Mouse (Mus musculus): ENCODE results near the gene Eif4g3. TPM values are rescaled to one million over a fixed set of nuclear protein-coding genes. Genes with fewer than 3 reads are reported as not detected.

Gene Eif4g3
- polyA plus RNA-seq, 1 experiment from 2014 or later = 25.1 TPM

- ATAC-seq = no peak
- 72% methylated on average over 10 of the region's 10 CpGs for WGBS
- no peak overlapping the region for H3K4me2 ChIP-seq (replicated peaks)
- no peak overlapping the region for H3K9ac ChIP-seq
- no peak overlapping the region for H3K4me3 ChIP-seq (replicated peaks)
- no peaks in the 10 kb centered on the region for H3K27me3 ChIP-seq (replicated peaks)
- H3K27ac ChIP-seq = 0 out of 2 replicates have a peak overlapping the region, but pooled peaks have one; percentile 32
- H3K36me3 ChIP-seq = peaks cover 42% of the 10 kb centered on the region
- H3K4me1 ChIP-seq (replicated peaks) = no peaks in the 10 kb centered on the region
- no peaks in the 10 kb centered on the region for H3K9me3 ChIP-seq
Measured at GRCm38 (mm10) chr4:138101795-138102194, 109.0 kb downstream of the Eif4g3 start.

DNA sequence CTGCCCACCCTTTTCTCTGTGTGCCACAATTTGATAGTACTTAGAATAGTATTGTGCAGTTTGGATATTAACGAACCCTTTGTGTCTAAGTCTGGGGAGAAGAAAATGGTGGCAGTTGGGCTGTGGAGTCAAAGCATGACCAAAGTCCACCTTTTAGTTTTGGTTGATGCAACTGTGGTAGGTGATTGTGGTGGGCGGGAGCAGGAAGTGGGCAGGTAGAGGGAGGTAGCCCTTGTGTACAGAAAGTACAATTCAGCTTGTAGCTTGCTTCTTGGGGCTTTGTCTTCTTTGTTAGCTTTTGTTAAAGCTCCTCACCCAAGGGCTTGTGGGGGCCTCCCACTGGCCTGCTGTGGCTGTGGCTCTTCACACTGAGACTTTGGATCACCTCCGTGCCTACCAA lies 109.6 kb downstream of the Eif4g3 start:
- Histone ChIP-seq H3K4me2 (replicated peaks) (no peak overlapping the region), H3K36me3 (peaks cover 41% of the 10 kb centered on the region), H3K9me3 (no peaks in the 10 kb centered on the region), H3K27ac (peak overlapping the region; percentile 9; the same call in 1 of the 2 replicates), H3K4me3 (replicated peaks) (no peak overlapping the region), H3K4me1 (replicated peaks) (no peaks in the 10 kb centered on the region), H3K27me3 (replicated peaks) (no peaks in the 10 kb centered on the region), H3K9ac (no peak overlapping the region)
- WGBS = 79% methylated on average over 3 of the region's 3 CpGs
- ATAC-seq = peak; percentile 53; the same call in 1 of the 2 replicates

DNA sequence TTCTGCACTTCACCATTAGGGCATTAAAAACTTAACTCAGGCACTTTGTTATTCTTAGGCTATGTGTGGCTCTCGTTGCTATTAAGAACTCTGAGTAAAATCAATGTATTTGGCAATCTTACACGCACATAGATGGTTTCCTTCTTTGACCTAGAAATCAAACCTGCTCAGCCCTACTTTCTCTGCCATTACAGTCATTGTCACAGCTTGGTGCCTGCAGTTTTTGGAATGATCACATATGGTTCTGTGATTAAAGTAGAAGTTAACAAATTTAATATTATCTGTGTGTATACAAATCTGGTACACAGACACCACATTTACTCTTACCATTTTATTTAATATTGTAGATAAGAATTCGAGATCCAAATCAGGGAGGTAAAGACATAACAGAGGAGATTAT lies 112.1 kb downstream of the Eif4g3 start:
- no peak overlapping the region for H3K4me2 ChIP-seq (replicated peaks)
- H3K4me3 ChIP-seq (replicated peaks) = no peak overlapping the region
- no peak for ATAC-seq
- H3K9me3 ChIP-seq = no peaks in the 10 kb centered on the region
- H3K4me1 ChIP-seq (replicated peaks) = no peaks in the 10 kb centered on the region
- no peaks in the 10 kb centered on the region for H3K27me3 ChIP-seq (replicated peaks)
- peaks cover 39% of the 10 kb centered on the region for H3K36me3 ChIP-seq
- no peak overlapping the region for H3K9ac ChIP-seq
- no peak overlapping the region for H3K27ac ChIP-seq
- WGBS = 92% methylated on average over 3 of the region's 3 CpGs

DNA sequence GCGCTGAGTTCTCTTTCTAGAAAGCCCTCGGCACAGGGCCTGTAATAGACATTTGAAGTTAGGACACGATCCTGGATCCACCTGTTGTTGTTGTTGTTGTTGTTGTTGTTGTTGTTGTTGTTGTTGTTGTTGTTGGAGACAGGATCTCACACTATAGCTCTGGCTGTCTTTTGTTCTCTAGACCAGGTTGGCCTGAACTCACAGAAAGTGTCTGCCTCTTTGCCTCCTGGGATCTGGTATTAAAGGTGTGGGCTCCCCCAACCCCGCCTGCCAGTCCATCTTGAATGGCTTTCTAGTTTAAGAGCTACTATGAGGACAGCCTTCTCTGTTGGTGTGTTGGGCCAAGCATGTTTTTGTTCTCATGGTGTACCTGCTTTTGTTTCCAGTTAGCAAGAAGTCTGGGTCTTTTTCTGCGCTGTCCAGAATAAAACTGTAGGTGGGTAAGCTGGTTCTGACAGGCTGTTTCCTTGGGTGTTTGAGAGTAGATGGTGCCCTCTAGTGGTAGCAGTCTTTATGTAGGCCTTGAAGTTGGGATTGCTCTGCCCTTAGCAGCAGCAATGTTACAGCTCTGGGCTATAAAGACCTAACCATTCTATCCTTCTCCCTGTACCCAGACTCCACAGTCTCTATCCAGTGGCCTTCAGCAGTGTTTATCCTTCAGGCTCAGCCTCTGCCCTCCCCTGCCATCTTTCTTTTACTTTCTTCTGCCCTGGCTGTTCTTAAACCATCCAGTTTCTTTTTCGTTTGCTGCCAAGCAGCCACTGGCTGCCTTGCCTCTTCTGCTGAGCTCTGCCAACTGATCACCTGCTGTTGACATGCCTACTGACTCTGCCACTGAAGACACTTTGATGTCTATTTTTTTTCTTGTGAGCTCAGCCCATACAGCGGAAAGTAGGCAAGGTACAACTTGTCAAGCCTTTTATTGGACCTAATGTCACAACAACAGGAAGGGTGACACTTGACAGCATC lies 114.9 kb downstream of the Eif4g3 start:
- whole genome bisulfite sequencing = 84% methylated on average over 7 of the region's 7 CpGs

DNA sequence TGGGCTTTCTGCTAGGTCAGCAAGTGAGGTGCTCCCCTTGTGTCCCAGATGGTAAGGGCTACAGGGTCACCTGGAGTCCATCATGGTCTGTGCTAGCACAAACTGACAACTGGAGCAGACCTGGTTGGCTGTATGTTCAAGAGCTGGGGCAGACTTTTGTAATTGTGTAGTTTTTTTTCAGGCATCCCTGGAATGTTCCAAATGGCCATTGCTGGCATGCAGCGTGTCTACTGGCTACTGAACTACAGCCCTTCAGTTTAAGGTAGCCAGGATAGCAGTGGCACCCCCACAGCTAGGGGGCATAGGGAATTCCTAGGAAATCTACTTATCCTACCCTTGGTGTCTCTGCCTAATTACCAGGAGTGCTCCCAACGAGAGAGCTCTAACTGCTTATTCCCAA lies 115.7 kb downstream of the Eif4g3 start:
- WGBS = 68% methylated on average over 2 of the region's 2 CpGs
- Histone ChIP-seq H3K36me3 (peaks cover 28% of the 10 kb centered on the region), H3K4me3 (replicated peaks) (no peak overlapping the region), H3K27me3 (replicated peaks) (no peaks in the 10 kb centered on the region), H3K9me3 (no peaks in the 10 kb centered on the region), H3K9ac (no peak overlapping the region), H3K27ac (no peak overlapping the region), H3K4me1 (replicated peaks) (no peaks in the 10 kb centered on the region), H3K4me2 (replicated peaks) (no peak overlapping the region)
- no peak for ATAC-seq

More for the DNA sequence above, 114.9 kb downstream of the Eif4g3 start:
- peaks cover 28% of the 10 kb centered on the region for H3K36me3 ChIP-seq
- ATAC-seq = peak; percentile 67
- no peak overlapping the region for H3K4me2 ChIP-seq (replicated peaks)
- no peak overlapping the region for H3K9ac ChIP-seq
- no peaks in the 10 kb centered on the region for H3K9me3 ChIP-seq
- H3K27me3 ChIP-seq (replicated peaks) = no peaks in the 10 kb centered on the region
- no peak overlapping the region for H3K4me3 ChIP-seq (replicated peaks)
- H3K27ac ChIP-seq = no peak overlapping the region
- no peaks in the 10 kb centered on the region for H3K4me1 ChIP-seq (replicated peaks)

DNA sequence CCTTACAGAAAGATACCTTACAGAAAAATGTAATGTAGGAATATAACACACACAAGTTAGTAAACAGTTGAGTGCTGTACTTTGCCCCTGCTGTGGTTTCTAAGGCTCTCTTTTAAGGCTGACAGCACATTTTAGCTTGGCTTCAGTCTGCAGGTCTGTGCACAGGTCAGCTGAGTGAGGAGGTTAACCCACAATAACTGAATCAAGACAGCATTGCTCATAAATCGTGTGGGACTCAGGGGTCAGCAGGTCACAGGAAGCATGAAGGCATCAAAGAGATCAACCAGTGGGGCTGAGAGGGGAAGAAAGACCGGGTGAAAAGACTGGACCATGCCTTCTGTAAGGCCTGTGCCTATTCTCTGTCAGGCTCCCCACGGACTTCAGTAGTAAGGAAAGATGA lies 116.5 kb downstream of the Eif4g3 start:
- ATAC-seq = no peak
- Histone ChIP-seq H3K9ac (no peak overlapping the region), H3K4me3 (replicated peaks) (no peak overlapping the region), H3K4me2 (replicated peaks) (no peak overlapping the region), H3K4me1 (replicated peaks) (no peaks in the 10 kb centered on the region), H3K9me3 (no peaks in the 10 kb centered on the region), H3K27ac (no peak overlapping the region), H3K36me3 (peaks cover 26% of the 10 kb centered on the region), H3K27me3 (replicated peaks) (no peaks in the 10 kb centered on the region)
- WGBS = 49% methylated on average over 3 of the region's 3 CpGs

DNA sequence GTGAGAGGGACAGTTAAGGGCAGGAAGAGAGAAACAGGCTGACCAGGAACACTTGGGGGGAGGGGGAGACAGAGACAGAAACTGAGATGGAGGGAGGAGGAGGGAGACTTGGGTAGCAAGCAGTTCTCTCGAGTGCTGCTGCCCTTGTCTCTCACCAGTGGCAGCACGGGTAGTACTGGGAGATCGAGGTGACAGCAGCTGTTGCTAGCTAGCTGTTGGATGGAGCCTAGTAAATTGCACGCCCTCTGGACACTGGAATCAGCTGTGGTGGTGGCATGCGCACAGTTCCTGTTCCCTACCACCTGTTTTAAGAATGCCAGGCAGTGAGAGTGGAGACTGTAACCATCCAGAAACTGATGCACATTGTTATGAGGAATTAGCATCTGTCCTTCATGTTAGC lies 119.0 kb downstream of the Eif4g3 start:
- 76% methylated on average over 5 of the region's 5 CpGs for WGBS
- Histone ChIP-seq H3K27me3 (replicated peaks) (no peaks in the 10 kb centered on the region), H3K9ac (no peak overlapping the region), H3K27ac (no peak overlapping the region), H3K9me3 (no peaks in the 10 kb centered on the region), H3K4me2 (replicated peaks) (no peak overlapping the region), H3K4me1 (replicated peaks) (no peaks in the 10 kb centered on the region), H3K36me3 (peaks cover 17% of the 10 kb centered on the region), H3K4me3 (replicated peaks) (no peak overlapping the region)
- ATAC-seq = no peak

DNA sequence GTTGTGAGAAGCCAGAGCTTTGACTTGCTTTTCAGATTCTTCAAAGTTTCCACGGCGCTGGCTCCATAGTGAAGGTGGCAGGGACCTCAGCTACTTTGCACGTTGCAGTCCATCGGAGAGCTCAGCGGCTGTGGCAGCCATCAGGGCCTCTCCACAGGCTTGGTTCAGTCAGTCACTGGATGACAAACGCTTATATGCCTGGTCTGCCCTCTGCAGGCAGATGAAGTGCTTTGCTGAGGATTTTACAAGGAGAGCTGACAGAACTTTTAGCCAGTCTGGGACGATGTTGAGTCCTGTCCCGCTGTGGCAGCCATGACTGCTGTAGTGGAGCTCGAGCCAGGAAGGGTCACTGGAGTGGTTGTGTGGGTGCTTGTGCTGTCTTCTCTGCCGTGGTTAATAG lies 126.9 kb downstream of the Eif4g3 start:
- no peak overlapping the region for H3K27ac ChIP-seq
- no peak for ATAC-seq
- H3K4me2 ChIP-seq (replicated peaks) = no peak overlapping the region

GRCm38 (mm10) chr4:138124046-138124445 lies 131.2 kb downstream of the Eif4g3 start:
- no peaks in the 10 kb centered on the region for H3K27me3 ChIP-seq (replicated peaks)
- 67% methylated on average over 7 of the region's 7 CpGs for WGBS
- H3K36me3 ChIP-seq = peaks cover 25% of the 10 kb centered on the region
- no peaks in the 10 kb centered on the region for H3K9me3 ChIP-seq
- H3K9ac ChIP-seq = no peak overlapping the region
- H3K27ac ChIP-seq = 0 out of 2 replicates have a peak overlapping the region, but pooled peaks have one; percentile 30
- H3K4me3 ChIP-seq (replicated peaks) = no peak overlapping the region
- no peak overlapping the region for H3K4me2 ChIP-seq (replicated peaks)
- no peak for ATAC-seq
- H3K4me1 ChIP-seq (replicated peaks) = peaks cover 9% of the 10 kb centered on the region

More for the DNA sequence above, 126.9 kb downstream of the Eif4g3 start:
- Histone ChIP-seq H3K27me3 (replicated peaks) (no peaks in the 10 kb centered on the region), H3K4me3 (replicated peaks) (no peak overlapping the region), H3K36me3 (peaks cover 10% of the 10 kb centered on the region; the same call in 1 of the 2 replicates), H3K9me3 (no peaks in the 10 kb centered on the region), H3K4me1 (replicated peaks) (peaks cover 9% of the 10 kb centered on the region), H3K9ac (no peak overlapping the region)
- 66% methylated on average over 10 of the region's 10 CpGs for WGBS

- 92% methylated on average over 5 of the region's 5 CpGs for WGBS
- Histone ChIP-seq H3K9ac (no peak overlapping the region), H3K4me3 (replicated peaks) (no peak overlapping the region), H3K36me3 (peaks cover 22% of the 10 kb centered on the region), H3K9me3 (no peaks in the 10 kb centered on the region), H3K4me2 (replicated peaks) (no peak overlapping the region), H3K27ac (no peak overlapping the region), H3K4me1 (replicated peaks) (peaks cover 9% of the 10 kb centered on the region), H3K27me3 (replicated peaks) (no peaks in the 10 kb centered on the region)
- no peak for ATAC-seq
Measured at GRCm38 (mm10) chr4:138127371-138127770, 134.5 kb downstream of the Eif4g3 start.

DNA sequence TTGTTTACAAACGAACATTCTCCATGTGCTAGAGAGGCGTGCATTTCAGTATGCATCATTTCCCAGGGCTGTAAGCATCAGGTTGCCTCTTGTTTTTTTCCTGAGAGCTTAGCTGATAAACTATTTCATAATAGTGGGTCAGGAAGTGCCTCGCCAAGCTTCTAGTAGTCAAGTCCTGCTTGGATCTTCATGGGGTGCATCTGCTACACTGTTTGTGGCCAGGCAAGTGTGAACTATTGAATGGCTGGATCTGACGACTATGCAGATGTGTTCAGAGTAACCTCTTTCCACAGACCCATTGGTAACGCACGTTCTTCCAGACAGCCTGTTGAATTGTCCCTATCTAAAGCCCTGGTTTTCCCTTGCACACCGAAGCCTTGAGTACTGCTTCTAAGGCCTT lies 135.0 kb downstream of the Eif4g3 start:
- H3K4me1 ChIP-seq (replicated peaks) = peaks cover 9% of the 10 kb centered on the region
- no peak overlapping the region for H3K9ac ChIP-seq
- no peaks in the 10 kb centered on the region for H3K27me3 ChIP-seq (replicated peaks)
- H3K4me3 ChIP-seq (replicated peaks) = no peak overlapping the region
- 87% methylated on average over 7 of the region's 7 CpGs for WGBS
- no peak overlapping the region for H3K4me2 ChIP-seq (replicated peaks)
- H3K9me3 ChIP-seq = no peaks in the 10 kb centered on the region
- no peak for ATAC-seq
- H3K36me3 ChIP-seq = peaks cover 22% of the 10 kb centered on the region
- no peak overlapping the region for H3K27ac ChIP-seq

DNA sequence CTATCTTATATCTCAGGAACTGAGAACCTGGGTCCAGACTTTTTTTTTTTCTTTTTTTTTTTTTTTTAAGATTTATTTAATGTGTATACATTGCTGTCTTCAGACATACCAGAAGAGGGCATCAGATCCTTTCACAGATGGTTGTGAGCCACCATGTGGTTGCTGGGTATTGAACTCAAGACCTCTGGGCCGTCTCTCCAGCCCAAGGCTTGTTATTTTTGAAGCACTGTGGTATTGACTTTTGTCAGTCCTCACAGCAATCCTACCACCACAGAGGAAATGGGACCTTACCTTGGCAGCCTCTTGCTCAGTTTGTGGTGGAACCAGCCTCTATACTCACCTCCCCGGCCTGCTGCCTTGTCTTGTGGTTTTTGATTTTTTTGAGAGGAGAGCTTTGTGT lies 137.3 kb downstream of the Eif4g3 start:
- Histone ChIP-seq H3K4me1 (replicated peaks) (no peaks in the 10 kb centered on the region), H3K9ac (no peak overlapping the region), H3K27me3 (replicated peaks) (no peaks in the 10 kb centered on the region), H3K4me2 (replicated peaks) (no peak overlapping the region), H3K27ac (no peak overlapping the region), H3K36me3 (peaks cover 22% of the 10 kb centered on the region), H3K4me3 (replicated peaks) (no peak overlapping the region), H3K9me3 (no peaks in the 10 kb centered on the region)
- WGBS = 82% methylated on average over 2 of the region's 2 CpGs
- ATAC-seq = no peak

- Histone ChIP-seq H3K9me3 (no peaks in the 10 kb centered on the region), H3K4me1 (replicated peaks) (0 out of 2 replicates have a peak, but pooled peaks cover 1% of the 10 kb centered on the region), H3K4me2 (replicated peaks) (no peak overlapping the region), H3K27me3 (replicated peaks) (no peaks in the 10 kb centered on the region), H3K9ac (no peak overlapping the region), H3K27ac (no peak overlapping the region), H3K4me3 (replicated peaks) (no peak overlapping the region), H3K36me3 (peaks cover 12% of the 10 kb centered on the region; the same call in 1 of the 2 replicates)
- no peak for ATAC-seq
- WGBS = 74% methylated on average over 9 of the region's 9 CpGs
Measured at GRCm38 (mm10) chr4:138131226-138131625, 138.4 kb downstream of the Eif4g3 start.
